Mouse (Mus musculus) CD4-positive, CD25-positive, alpha-beta regulatory T cell, adult 4 months (primary cell): ENCODE data around the gene Gm20449. TPM values are rescaled to one million over a fixed set of nuclear protein-coding genes. Genes with fewer than 3 reads are reported as not detected.
"Not testable (repeated sequence)": the region's sequence is repeated elsewhere in the genome, so short reads cannot be mapped to it uniquely, and the experiment has no call there.

ENCODE experiments used
- ATAC-seq: one replicate; pipeline ENCODE4 v1.8.0; 2017
- polyA plus RNA-seq, 2 experiments: library from polyadenylated mRNA; unstranded; fragments of 100-300 nt; shearing (Covaris generic); gene quantifications; one replicate each; pipeline ENCODE4 v1.2.1; 2017

Gene Gm20449
- polyA plus RNA-seq, result not detected

DNA sequence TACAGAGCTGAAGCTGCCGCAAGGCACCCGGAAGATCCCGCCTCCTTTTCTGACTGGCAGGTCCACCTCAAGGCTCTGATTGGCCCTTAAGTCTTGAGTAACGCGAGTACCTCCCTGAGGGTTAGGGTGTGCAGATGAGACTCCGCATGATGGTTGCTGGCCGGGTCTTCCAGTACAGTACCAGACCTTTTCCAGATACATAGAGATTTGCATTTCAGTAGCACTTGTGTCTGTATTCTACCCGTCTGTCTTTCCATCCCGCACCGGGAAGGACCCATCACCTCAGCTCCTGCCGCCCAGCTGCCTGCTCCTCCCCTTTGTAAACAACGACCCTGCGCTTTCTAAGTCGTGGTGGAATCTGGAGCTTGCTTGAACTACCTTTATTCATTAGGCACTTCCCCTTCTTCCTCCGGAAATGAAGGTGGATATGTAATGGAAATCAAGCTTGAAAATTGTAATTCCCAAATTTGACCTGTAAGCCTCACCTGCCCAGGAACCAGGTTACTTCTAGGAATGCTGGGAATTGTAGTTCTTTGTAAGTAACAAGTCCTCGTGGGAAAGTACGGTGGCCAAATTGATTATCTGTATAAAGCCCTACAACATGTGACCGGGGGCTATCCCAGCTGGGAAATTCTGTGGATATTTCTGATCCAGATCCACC lies at the start of gene Gm20449, which contains the start of gene AW146154:
Gene Gm20449, minus strand, starts transcription at position 29 of the 661 bp plus-strand sequence.
Gene AW146154, minus strand, starts transcription at position 502 of the 661 bp plus-strand sequence.
- ATAC-seq, result peak; percentile 97

DNA sequence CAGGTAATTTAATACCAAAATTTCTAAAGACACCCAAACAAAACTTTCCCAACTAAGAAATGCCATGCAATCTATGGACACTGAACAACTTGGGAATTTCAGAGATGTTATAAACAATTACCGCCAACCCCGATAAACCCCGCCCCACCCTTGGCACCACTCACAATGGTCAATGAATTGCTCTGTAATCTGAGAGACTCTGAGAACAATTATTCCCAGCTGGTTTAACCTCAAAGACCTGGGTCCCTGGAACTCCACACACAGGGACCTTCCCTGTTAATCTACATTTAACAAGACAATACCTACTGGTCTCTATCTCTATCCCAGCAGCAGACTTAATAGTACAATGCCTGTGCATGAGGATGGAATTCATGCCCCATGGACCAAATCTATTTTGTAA lies 13.5 kb upstream of the Gm20449 start:
- no peak for ATAC-seq

DNA sequence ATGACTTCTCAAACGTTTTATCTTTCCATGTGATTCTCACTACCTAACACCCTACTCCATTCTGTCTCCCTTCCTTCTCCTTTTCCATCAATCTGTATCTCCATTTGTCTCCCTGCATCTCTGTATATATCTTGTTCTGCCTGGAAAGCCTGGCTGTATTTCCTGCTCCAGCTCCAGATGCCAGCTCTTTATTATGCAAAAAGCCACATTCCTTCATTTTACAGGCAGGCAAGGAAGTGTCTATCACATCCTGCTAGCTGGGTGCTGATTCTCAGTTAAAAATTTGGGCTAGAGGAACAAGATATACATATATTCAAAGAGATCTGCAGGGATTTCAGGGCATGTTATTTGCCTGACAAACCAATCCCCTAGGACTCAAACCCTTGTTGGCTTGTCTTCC lies 13.0 kb upstream of the Gm20449 start:
- no peak for ATAC-seq

DNA sequence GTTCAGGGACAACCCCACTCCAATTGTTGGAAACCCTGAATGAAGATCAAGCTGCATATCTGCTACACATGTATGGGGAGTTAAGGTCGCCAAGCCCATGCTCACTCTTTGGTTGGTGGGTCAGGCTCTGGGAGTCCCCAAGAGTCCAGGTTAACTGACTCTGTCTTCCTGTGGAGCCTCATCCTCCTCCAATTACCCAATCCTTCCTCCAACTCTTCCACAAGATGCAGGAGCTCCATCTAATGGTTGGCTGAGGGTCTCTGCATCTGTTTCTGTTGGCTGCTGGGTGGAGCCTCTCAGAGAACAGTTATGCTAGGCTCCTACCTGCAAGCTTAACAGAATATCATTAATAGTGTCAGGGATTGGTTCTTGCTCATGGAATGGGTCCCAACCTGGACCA lies 3.2 kb upstream of the Gm20449 start:
- no peak for ATAC-seq

DNA sequence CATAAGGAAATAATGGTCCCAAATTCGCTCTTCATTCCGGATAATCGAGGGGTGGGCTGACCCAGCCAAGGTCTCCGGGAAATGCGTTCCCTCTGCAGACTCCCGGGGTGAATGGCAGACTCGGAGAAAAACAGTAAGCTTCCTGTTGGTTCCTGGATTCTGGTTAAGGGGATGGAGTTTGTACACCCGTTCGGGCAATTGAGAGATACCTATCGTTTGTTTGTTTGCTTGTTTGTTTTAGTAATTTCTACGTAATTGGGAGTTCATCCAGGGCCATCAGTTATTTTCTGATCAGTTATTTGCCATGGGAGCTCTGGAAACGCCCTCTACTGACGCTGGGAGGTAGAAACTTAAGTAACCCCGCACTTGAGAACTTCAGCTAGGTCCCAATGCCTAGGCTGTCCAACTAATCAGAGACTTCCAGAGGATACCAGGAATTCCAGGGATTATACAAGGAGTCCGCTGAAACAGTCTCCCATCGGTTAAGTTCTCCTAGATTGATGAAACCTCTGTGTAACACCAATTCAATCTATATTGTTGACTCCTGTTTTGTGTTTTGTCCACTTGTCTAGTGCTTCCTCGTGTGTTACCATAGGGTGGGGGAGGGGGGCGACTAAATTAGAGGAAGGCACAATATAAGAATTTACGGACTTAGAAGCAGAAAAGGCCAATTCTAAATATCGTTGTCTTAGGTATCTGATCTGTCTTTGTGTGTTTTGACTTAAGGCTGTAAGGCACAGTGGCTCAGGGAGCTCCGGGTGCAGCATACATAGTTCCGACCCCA lies 1.1 kb upstream of the Gm20449 start:
- peak; percentile 40 for ATAC-seq

DNA sequence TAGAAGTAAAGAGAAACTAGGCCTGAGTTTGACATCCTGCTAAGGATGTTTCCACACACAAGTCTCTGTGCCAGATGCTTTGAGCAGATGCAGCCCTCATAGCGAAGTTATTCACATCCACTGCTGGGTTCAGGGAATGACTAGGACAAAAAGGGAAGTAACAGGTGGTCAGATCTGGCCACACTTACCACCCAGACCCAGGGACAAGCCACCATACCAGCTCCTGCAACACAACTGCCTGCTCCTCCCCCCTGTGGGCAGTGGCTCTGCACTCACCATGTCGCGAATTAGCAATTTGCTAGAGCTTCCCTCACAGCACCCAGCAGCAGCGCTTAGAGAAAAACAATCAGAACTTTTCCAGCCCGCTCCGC lies 214 bp downstream of the Gm20449 start:
- peak; percentile 13 for ATAC-seq

DNA sequence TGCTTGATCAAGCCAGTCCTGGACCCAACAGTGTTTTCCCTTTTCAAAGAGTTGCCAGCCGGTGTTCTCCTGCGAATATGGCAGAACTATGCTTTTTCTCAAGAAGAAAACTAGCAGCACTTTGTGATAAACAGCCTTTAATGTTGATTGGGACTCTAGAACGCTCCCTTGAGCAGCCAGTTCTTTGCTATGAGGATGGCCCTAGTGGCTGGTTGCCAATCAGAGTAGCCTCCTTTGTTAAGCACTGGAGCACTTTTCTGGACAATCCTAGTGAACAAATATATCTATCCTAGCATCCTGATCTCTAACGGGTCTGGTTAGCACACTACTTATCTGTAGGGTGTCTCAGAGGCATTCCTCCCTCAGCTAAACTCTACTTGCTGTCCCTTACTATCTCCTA lies 753 bp downstream of the Gm20449 start:
- not testable (repeated sequence) for ATAC-seq

DNA sequence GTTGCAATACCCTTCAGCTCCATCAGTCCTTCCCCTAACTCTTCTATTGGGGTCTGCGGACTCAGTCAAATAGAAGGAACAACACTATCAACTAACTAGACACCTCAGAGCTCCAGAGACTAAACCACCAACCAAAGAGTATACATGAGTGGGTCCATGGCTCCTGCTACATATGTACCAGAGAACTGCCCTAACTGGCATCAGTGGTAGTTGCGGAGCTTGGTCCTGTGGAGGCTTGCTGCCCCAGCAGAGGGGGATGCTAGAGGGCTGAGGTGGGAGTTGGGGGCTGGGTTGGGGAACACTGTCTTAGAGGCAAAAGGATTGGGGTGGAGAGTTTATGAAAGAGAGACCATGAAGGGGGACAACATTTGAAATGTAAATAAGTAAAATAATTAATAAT lies 1.3 kb downstream of the Gm20449 start:
- no peak for ATAC-seq

DNA sequence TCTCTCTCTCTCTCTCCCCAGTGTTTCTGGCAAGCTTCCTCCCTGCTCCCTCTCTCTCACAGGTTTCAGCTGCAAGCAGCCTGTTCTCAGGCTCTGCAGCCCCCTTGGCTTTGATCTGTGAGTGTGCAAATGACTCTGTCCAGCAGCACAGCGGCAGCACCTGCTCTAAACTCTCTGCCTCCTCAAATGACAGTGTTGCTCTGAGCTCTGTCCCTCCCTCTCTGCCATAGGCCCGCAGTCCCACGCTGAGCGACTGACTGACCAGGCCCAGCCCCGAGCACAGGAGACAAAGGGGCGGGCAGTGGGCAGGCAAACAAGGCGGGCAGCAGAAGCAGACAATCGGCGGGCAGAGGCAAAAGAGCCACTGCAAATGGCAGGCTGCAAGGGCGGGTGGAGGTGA lies 47.4 kb downstream of the Gm20449 start:
- no peak for ATAC-seq

DNA sequence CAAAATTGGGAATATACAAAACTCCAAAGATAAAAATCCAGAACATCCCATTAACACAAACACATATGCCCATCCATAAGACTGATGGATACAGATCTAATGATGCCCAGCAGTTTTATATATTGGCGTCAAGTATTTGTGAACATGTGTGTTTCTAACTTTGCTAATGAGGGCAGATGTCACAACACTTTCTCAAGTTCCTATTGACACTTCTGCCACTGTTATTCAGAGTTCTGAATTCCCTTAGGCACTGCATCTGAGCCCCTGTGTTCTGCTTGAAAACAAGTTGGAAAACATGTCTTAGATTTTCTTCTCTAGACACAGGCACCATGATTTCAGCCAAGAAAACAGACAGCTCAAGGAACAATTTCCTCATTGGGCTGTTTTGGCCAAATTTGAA lies 50.6 kb downstream of the Gm20449 start, which contains the start of gene Vmn2r57:
Gene Vmn2r57, minus strand, starts transcription at position 101 of the 400 bp plus-strand sequence.
- ATAC-seq, result not testable (repeated sequence)

DNA sequence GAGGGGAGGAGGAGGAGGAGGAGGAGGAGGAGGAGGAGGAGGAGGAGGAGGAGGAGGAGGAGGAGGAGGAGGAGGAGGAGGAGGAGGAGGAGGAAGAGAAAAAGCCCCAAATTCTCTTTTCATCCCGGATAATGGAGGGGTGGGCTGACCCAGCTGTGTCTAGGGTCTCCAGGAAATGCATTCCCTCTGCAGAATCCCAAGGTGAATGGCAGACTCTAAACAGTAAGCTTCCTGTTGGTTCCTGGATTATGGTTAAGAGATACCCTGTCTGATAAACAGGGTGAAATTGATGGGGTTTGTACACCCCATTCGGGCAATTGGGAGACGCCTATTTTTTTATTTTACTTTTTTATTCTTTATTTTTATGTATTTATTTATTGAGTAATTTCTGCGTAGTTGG lies 105.1 kb downstream of the Gm20449 start:
- no peak for ATAC-seq

DNA sequence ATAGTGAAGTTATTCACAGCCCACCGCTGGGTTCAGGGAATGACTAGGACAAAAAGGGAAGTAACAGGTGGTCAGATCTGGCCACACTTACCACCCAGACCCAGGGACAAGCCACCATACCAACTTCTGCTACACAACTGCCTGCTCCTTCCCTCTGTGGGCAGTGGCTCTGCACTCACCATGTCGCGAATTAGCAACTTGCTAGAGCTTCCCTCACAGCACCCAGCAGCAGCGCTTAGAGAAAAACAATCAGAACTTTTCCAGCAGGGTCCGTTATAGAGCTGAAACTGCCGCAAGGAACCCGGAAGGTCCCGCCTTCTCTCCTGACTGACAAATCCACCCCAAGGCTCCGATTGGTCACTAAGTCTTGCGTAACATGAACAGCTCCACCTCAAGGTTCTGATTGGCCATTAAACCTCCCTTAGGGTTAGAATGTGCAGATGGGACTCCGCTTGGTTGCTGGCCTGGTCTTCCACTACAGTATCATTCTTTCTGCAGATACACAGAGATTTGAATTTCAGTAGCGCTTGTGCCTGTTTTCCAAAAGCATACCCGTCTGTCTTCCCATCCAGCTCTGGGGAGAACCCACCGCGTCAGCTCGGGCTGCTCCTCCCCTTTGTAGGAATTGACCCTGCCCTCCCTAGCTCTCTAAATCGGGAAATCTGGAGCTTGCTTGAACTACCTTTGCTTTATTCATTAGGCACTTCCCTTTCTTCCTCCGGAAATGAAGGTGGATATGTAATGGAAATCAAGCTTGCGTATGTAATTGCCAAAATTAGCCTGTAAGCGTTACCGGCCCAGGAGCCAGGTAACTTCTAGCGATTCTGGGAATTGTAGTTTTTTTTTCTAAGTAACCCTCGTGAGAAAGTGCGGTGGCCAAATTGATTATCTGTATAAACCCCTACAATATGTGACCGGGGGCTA lies 105.9 kb downstream of the Gm20449 start, which contains the start of gene AI987944:
Gene AI987944, minus strand, starts transcription at position 332 of the 924 bp plus-strand sequence.
- ATAC-seq, result peak; percentile 95

Other genes with a start within 250 kb of the Gm20449 start
- 10 to 100 TPM; 35.9 to 49.3 TPM for gene AI987944, start 106.0 kb downstream of the Gm20449 start, polyA plus RNA-seq
- gene Vmn2r57, start 50.7 kb downstream of the Gm20449 start, polyA plus RNA-seq, result not detected
- gene AW146154, start 473 bp upstream of the Gm20449 start, polyA plus RNA-seq, result 10 to 100 TPM; 17.1 to 19.1 TPM
- not detected for gene Gm6871, start 74.2 kb upstream of the Gm20449 start, polyA plus RNA-seq
- 10 to 100 TPM; 16.9 to 32.4 TPM for gene 2610021A01Rik, start 99.8 kb upstream of the Gm20449 start, polyA plus RNA-seq
- gene Zfp788, start 133.8 kb upstream of the Gm20449 start, polyA plus RNA-seq, result 10 to 100 TPM; 12.0 to 14.2 TPM